Mouse (Mus musculus): ENCODE data around the gene A630095N17Rik.

DNA sequence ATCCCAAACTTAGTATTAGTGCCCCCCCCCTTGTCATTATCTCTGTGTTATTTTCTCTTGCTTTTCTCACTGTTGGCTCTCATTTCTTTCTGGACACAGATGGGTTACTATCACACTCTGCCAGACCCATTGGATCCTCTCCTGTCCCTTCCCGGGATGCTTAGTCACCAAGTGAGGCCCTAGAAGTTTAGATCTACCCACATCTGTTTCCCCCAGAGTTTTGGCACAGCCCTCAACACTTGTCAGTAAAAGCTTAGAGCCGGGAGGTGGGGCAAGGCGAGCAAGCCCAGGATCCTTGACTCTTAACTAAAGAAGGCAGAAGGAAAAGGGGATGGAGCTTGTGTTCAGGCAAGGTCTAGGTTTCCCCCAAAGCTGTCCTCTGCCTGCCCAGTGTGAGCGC lies 2.7 kb downstream of the A630095N17Rik start:
- no peak for TF ChIP-seq CTCF (IDR thresholded peaks at IDR 0.05)
- TF ChIP-seq EP300 (IDR thresholded peaks at IDR 0.05) = no peak
